Mouse (Mus musculus) limb, embryonic 11.5 days (tissue): ENCODE results near the gene Plac8. TPM values are rescaled to one million over a fixed set of nuclear protein-coding genes. Genes with fewer than 3 reads are reported as not detected.
A peak's percentile ranks its signal among the peaks of the same experiment; 100 is the strongest.

ENCODE experiments used
- ATAC-seq: fragments of 200-750 bp; cut with Nextera tagmentation; 2 replicates; pipeline ENCODE4 v1.8.0; 2017; ENCODE audit warnings: low read depth; ENCODE audit not compliant: insufficient number of reproducible peaks, low FRiP score, low TSS enrichment
- DNase-seq: peaks from one replicate; pipeline ENCODE4 v3.0.0-alpha.2; 2015; ENCODE audit warnings: low spot score
- H3K27ac ChIP-seq: fragments of 300-500 bp; sonication (generic); replicated peaks from 2 replicates; pipeline ENCODE4 v1.5.1; 2014; ENCODE audit warnings: low read depth, mild to moderate bottlenecking, low read length
- H3K27me3 ChIP-seq: fragments of 300-500 bp; sonication (generic); 2 replicates; pipeline ENCODE4 v1.6.1; 2014; ENCODE audit warnings: mild to moderate bottlenecking, low read length, mixed read lengths; ENCODE audit not compliant: control insufficient read depth, insufficient read depth
- H3K36me3 ChIP-seq: fragments of 300-500 bp; sonication (generic); 2 replicates; pipeline ENCODE4 v1.6.1; 2014; ENCODE audit warnings: mild to moderate bottlenecking, low read length, moderate library complexity, mixed read lengths; ENCODE audit not compliant: control insufficient read depth, insufficient read depth
- H3K4me1 ChIP-seq: fragments of 300-500 bp; sonication (generic); 2 replicates; pipeline ENCODE4 v1.6.1; 2014; ENCODE audit warnings: low read length, mixed read lengths; ENCODE audit not compliant: control insufficient read depth, insufficient read depth
- H3K4me2 ChIP-seq: fragments of 300-500 bp; sonication (generic); 2 replicates; pipeline ENCODE4 v1.6.1; 2014; ENCODE audit warnings: low read depth, mild to moderate bottlenecking, moderate library complexity; ENCODE audit not compliant: severe bottlenecking
- H3K4me3 ChIP-seq: fragments of 300-500 bp; sonication (generic); 2 replicates; pipeline ENCODE4 v1.5.1; 2014; ENCODE audit warnings: low read depth, low read length
- H3K9ac ChIP-seq: fragments of 300-500 bp; sonication (generic); 2 replicates; pipeline ENCODE4 v1.6.1; 2014; ENCODE audit warnings: mild to moderate bottlenecking, low read length
- H3K9me3 ChIP-seq: fragments of 300-500 bp; sonication (generic); 2 replicates; pipeline ENCODE4 v1.6.1; 2016; ENCODE audit warnings: low read length; ENCODE audit not compliant: control insufficient read depth
- WGBS: fragments of 180-500 bp; shearing (Covaris S2); extraction: QIAGEN DNeasy Blood & Tissue Kit; methylation state at CpG from one replicate; pipeline ENCODE4 v1.1.7; 2014; 5-methylcytosine and 5-hydroxymethylcytosine counted together
- polyA plus RNA-seq: library from polyadenylated mRNA; unstranded; fragments of >200 nt; fragmentation: Nextera tagmentation; extraction: Ambion mirVana; gene quantifications from 2 replicates; pipeline ENCODE4 v1.2.1, GENCODE M21; 2014

Plac8 gene
- polyA plus RNA-seq, 1 experiment from 2014 or later: 2.7 TPM

GRCm38 (mm10) chr5:100519027-100519411, 53.0 kb downstream of the Plac8 start:
- Histone ChIP-seq H3K9ac (peak overlapping the region; percentile 86), H3K4me1 (peaks cover 3% of the 10 kb centered on the region; the same call in 1 of the 2 replicates), H3K27ac (no peak overlapping the region), H3K36me3 (peaks cover 2% of the 10 kb centered on the region; the same call in 1 of the 2 replicates), H3K27me3 (no peaks in the 10 kb centered on the region), H3K4me3 (peak overlapping the region; percentile 66), H3K4me2 (peak overlapping the region; percentile 64), H3K9me3 (no peaks in the 10 kb centered on the region)
- ATAC-seq: no peak
- peak; percentile 23 for DNase-seq
- WGBS: 10% methylated on average over 5 of the region's 5 CpGs

DNA sequence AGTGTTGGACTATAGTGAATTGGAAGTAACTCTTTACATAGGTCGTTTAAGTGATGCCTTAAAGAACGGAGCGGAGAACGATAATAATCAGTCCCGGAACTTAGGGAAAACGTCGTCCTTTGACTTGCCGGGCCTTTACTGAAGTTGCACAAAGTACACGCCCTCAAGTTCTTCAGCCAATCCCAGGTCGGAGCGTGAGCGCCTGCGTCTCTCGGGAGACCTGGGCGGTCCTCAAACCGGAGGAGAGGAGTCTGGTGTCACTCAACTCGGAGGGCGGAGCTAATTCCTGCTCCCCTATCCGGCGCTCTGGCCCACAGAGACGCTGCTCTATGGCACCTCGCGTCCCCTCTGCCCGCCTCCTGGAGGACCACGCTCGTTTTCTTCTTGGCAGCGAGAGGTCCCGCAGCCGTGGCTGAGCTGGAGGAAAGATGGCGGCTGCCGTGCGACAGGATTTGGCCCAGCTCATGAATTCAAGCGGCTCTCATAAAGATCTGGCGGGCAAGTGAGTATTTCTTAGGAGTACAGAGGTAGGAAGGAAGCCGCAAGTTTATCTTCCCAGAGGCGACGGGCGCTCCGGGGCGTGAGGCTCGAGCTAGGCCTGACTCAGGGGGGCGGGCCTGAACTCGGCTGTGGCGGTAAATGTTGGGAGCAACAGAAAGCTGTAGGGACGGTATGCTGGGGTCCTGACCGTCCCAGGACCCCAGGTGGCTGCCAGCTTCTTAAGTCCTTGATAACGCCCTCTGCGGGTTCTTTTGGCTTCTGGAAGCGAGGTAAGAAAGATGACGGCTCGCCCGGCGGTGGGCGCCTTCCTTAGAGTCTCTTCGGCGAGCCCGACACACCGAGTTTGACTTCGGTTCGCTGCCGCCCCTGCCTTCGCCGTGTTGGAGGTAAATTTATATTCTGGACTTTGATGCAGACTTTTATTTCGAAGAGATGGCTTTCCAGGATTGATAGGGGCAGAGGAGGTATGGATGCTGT, 53.7 kb downstream of the Plac8 start, which contains the start of gene Cops4:
TSS of gene Cops4 (plus strand) at position 261 of the 978 bp plus-strand sequence.
- H3K4me2 ChIP-seq: peak within 1 kb of the TSS; percentile 64
- WGBS: under 1% methylated on average over 64 of the region's 64 CpGs
- H3K4me1 ChIP-seq: peaks cover 3% of the 10 kb centered on the region; the same call in 1 of the 2 replicates
- peak; percentile 100 for ATAC-seq
- H3K27ac ChIP-seq: no peak within 1 kb of the TSS
- no peaks in the 10 kb centered on the region for H3K9me3 ChIP-seq
- H3K9ac ChIP-seq: peak within 1 kb of the TSS; percentile 86
- peak; percentile 97 for DNase-seq
- peaks cover 2% of the 10 kb centered on the region; the same call in 1 of the 2 replicates for H3K36me3 ChIP-seq
- no peaks in the 10 kb centered on the region for H3K27me3 ChIP-seq
- H3K4me3 ChIP-seq: peak within 1 kb of the TSS; percentile 66

- DNase-seq (no peak), ATAC-seq (no peak)
- Histone ChIP-seq H3K36me3 (no peaks in the 10 kb centered on the region), H3K9me3 (no peaks in the 10 kb centered on the region), H3K4me2 (no peak overlapping the region), H3K4me1 (no peaks in the 10 kb centered on the region), H3K4me3 (no peak overlapping the region), H3K27me3 (no peaks in the 10 kb centered on the region), H3K27ac (no peak overlapping the region), H3K9ac (no peak overlapping the region)
These were observed 59.5 kb downstream of the Plac8 start for GRCm38 (mm10) chr5:100512576-100512975.

DNA sequence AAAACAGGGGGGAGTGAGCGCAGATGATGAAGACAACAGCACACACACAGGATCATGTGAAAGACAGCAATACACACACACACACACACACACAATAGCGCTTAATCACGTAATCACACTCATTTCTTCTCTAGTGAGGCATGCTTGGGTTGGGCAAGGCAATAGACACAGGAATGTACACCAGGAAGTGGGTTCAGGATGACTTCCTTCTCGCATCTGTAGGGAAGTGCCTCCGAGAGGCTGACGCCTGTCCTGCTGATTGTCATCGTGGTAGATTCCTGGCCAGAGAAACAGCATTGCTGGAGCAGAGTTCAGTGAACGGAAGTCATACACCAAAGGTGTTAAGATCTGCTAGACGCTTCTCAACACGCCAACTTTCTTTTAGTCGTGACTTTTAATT, 62.8 kb downstream of the Plac8 start:
- H3K27ac ChIP-seq: no peak overlapping the region
- WGBS: 75% methylated on average over 11 of the region's 11 CpGs
- DNase-seq: no peak
- ATAC-seq: no peak
- H3K4me2 ChIP-seq: no peak overlapping the region
- H3K9ac ChIP-seq: no peak overlapping the region
- H3K36me3 ChIP-seq: no peaks in the 10 kb centered on the region
- no peak overlapping the region for H3K4me3 ChIP-seq
- no peaks in the 10 kb centered on the region for H3K4me1 ChIP-seq
- H3K9me3 ChIP-seq: no peaks in the 10 kb centered on the region
- H3K27me3 ChIP-seq: no peaks in the 10 kb centered on the region

Other genes starting within 250 kb of the Plac8 start
- 136 and 149 TPM in 2 replicates for gene Sec31a, start 156.0 kb downstream of the Plac8 start, polyA plus RNA-seq
- 16.1 and 16.8 TPM in 2 replicates for gene Lin54, start 71.6 kb downstream of the Plac8 start, polyA plus RNA-seq
- gene Cops4, start 53.9 kb downstream of the Plac8 start, polyA plus RNA-seq: 254 TPM in 2 replicates
- gene Coq2, start 102.9 kb upstream of the Plac8 start, polyA plus RNA-seq: 56.4 and 62.4 TPM in 2 replicates
- gene Hpse, start 147.5 kb upstream of the Plac8 start, polyA plus RNA-seq: 1.5 and 2.1 TPM in 2 replicates
- 25.3 and 27.6 TPM in 2 replicates for gene Helq, start 226.4 kb upstream of the Plac8 start, polyA plus RNA-seq
- gene Mrps18c, start 226.4 kb upstream of the Plac8 start, polyA plus RNA-seq: 191 and 199 TPM in 2 replicates
- gene Abraxas1, start 248.7 kb upstream of the Plac8 start, polyA plus RNA-seq: 31.1 and 31.2 TPM in 2 replicates